Mouse (Mus musculus) embryonic facial prominence, embryonic 15.5 days (tissue): ENCODE measurements at regions not wholly inside any gene's neighbourhood (a gene's known extent, or its start where the extent isn't known, plus 50 kb on each side); places are given as distances from the start of the nearest gene placed in this dataset.

Experiments used
- ATAC-seq: fragments of 200-750 bp; cut with Nextera tagmentation; 2 replicates; pipeline ENCODE4 v1.8.0; 2017; ENCODE audit warnings: low read depth, moderate TSS enrichment; ENCODE audit not compliant: insufficient number of reproducible peaks, low FRiP score, low TSS enrichment
- H3K27ac ChIP-seq: fragments of 300-500 bp; sonication (generic); replicated peaks from 2 replicates; pipeline ENCODE4 v1.5.1; 2015; ENCODE audit warnings: mild to moderate bottlenecking, inconsistent platforms
- H3K27me3 ChIP-seq: fragments of 300-500 bp; sonication (generic); 2 replicates; pipeline ENCODE4 v1.6.1; 2015; ENCODE audit warnings: inconsistent platforms
- H3K36me3 ChIP-seq: fragments of 300-500 bp; sonication (generic); 2 replicates; pipeline ENCODE4 v1.6.1; 2015; ENCODE audit warnings: mild to moderate bottlenecking, inconsistent platforms
- H3K4me1 ChIP-seq: fragments of 300-500 bp; sonication (generic); 2 replicates; pipeline ENCODE4 v1.6.1; 2015; ENCODE audit warnings: inconsistent platforms
- H3K4me2 ChIP-seq: fragments of 300-500 bp; sonication (generic); replicated peaks from 2 replicates; pipeline ENCODE4 v1.6.1; 2015; ENCODE audit warnings: mild to moderate bottlenecking, inconsistent platforms
- H3K4me3 ChIP-seq: fragments of 300-500 bp; sonication (generic); replicated peaks from 2 replicates; pipeline ENCODE4 v1.5.1; 2015; ENCODE audit warnings: mild to moderate bottlenecking, inconsistent platforms
- H3K9ac ChIP-seq: fragments of 300-500 bp; sonication (generic); 2 replicates; pipeline ENCODE4 v1.6.1; 2015; ENCODE audit warnings: inconsistent platforms
- H3K9me3 ChIP-seq: fragments of 300-500 bp; sonication (generic); replicated peaks from 2 replicates; pipeline ENCODE4 v1.6.1; 2016; ENCODE audit warnings: inconsistent platforms
- WGBS: fragments of 180-500 bp; shearing (Covaris S2); methylation state at CpG from one replicate; pipeline ENCODE4 v1.1.7; 2015; 5-methylcytosine and 5-hydroxymethylcytosine counted together

GRCm38 (mm10) chr16:51911109-51911765, 119.8 kb upstream of the Cblb start:
- 55% methylated on average over 6 of the region's 6 CpGs for WGBS
- no peak for ATAC-seq

DNA sequence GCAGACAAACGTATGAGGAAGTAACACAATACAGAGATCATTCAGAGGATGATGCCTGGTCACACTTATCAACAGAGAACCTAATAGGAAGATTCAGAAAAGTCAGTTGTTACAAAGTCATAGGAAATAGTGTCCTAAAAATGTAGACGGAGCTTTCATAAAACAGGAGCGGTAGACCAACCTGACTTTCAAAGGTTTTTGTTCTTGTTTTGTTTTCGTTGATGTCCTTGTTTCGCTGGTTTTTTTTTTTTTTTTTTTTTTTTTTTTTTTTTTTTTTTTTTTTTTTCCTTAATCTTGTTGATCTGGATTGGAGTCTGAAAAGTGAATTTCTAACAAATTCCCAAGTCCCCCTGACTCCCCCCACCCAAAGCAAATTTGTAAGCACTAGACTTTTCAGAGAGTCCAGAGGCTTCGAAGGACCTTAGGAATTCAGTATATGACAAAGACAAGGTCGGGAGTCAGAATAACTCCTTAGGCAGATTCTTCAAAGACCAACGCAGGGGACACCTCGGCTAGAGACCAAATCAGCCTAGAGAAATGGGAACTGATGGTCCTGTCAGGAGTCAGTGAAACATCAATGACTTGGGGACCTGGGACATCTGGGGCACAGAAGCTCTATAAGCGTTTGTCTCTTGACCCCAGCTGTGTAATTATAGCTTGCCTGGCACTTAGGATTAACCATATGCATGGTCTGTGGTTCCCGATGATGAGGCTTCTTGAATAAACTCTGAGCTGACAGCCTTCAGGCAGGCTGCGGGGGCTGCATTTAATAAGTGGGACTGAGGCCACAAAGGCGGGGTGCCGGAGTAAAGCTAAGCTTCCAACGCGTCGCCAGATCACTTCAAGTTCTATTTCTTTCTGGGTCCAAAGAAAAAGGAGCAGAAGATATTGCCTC, 115.7 kb upstream of the Cblb start:
- Histone ChIP-seq H3K9me3 (no peaks in the 10 kb centered on the region), H3K4me3 (no peak overlapping the region), H3K4me1 (peaks cover 15% of the 10 kb centered on the region), H3K27me3 (no peaks in the 10 kb centered on the region), H3K36me3 (no peaks in the 10 kb centered on the region), H3K27ac (no peak overlapping the region; the same call in 1 of the 2 replicates), H3K4me2 (no peak overlapping the region; the same call in 1 of the 2 replicates), H3K9ac (no peak overlapping the region)
- WGBS = 32% methylated on average over 17 of the region's 17 CpGs
- peak; percentile 63; the same call in 1 of the 2 replicates for ATAC-seq

More at GRCm38 (mm10) chr16:51911109-51911765, 119.8 kb upstream of the Cblb start:
- Histone ChIP-seq H3K9ac (no peak overlapping the region), H3K27me3 (no peaks in the 10 kb centered on the region), H3K27ac (no peak overlapping the region), H3K4me1 (peaks cover 9% of the 10 kb centered on the region; the same call in 1 of the 2 replicates), H3K36me3 (no peaks in the 10 kb centered on the region), H3K4me3 (no peak overlapping the region), H3K4me2 (no peak overlapping the region), H3K9me3 (no peaks in the 10 kb centered on the region)

DNA sequence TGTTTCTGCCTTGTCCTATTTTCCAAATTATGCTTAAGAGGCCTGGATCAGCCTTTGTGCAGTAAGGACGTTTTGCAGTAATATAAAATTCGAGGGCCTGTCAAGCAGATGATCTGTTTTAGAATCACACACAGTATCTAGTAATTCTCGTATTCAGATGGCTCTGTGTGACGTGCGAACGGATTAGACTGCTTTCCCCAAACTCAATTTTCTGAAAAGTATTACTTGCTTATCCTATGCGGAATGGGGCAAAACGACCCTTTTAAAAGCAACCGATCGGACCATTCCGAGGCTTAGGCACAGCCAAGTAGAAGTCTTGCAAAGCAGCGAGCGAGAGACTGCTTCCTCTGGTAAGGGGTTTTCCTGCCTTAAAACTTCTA, 115.1 kb upstream of the Cblb start:
- Histone ChIP-seq H3K9ac (no peak overlapping the region), H3K9me3 (no peaks in the 10 kb centered on the region), H3K4me2 (no peak overlapping the region; the same call in 1 of the 2 replicates), H3K4me1 (peaks cover 15% of the 10 kb centered on the region), H3K36me3 (no peaks in the 10 kb centered on the region), H3K4me3 (no peak overlapping the region), H3K27ac (no peak overlapping the region; the same call in 1 of the 2 replicates), H3K27me3 (no peaks in the 10 kb centered on the region)
- 45% methylated on average over 13 of the region's 13 CpGs for WGBS
- ATAC-seq = no peak

- H3K27me3 ChIP-seq = no peaks in the 10 kb centered on the region
- WGBS = 36% methylated on average over 5 of the region's 5 CpGs
- H3K4me2 ChIP-seq = no peak overlapping the region; the same call in 1 of the 2 replicates
- H3K4me3 ChIP-seq = no peak overlapping the region
- H3K36me3 ChIP-seq = no peaks in the 10 kb centered on the region
- H3K9ac ChIP-seq = no peak overlapping the region
- ATAC-seq = no peak
- peaks cover 15% of the 10 kb centered on the region for H3K4me1 ChIP-seq
- no peaks in the 10 kb centered on the region for H3K9me3 ChIP-seq
- H3K27ac ChIP-seq = no peak overlapping the region
Observed at GRCm38 (mm10) chr16:51916337-51916736, 114.7 kb upstream of the Cblb start.

- ATAC-seq = no peak
- 67% methylated on average over 3 of the region's 3 CpGs for WGBS
Observed at GRCm38 (mm10) chr16:51916820-51917219, 114.2 kb upstream of the Cblb start.

DNA sequence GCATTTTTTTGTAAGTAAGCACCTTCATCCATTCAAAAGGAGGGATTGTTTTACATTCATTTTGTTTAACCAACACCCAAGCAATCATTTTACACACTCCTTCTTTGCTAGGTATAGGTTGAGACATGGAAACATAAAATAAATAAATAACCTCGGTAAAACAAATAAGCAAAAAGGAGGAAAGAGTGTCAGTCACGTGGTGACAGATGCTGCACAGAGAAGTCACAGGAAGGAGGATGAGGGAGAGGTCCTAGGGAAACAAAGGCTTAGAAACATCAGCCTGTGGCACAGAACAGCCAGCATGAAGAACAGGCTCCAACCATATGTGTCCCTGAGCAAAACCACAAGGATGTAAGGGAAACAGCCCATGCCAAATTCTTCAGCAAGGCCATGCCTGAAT, 113.5 kb upstream of the Cblb start:
- no peak for ATAC-seq
- 12% methylated on average over 2 of the region's 2 CpGs for WGBS

More at GRCm38 (mm10) chr16:51916820-51917219, 114.2 kb upstream of the Cblb start:
- peaks cover 15% of the 10 kb centered on the region for H3K4me1 ChIP-seq
- H3K36me3 ChIP-seq = no peaks in the 10 kb centered on the region
- no peak overlapping the region for H3K27ac ChIP-seq
- no peaks in the 10 kb centered on the region for H3K27me3 ChIP-seq
- no peak overlapping the region for H3K9ac ChIP-seq
- H3K4me2 ChIP-seq = no peak overlapping the region
- H3K4me3 ChIP-seq = no peak overlapping the region
- no peaks in the 10 kb centered on the region for H3K9me3 ChIP-seq

DNA sequence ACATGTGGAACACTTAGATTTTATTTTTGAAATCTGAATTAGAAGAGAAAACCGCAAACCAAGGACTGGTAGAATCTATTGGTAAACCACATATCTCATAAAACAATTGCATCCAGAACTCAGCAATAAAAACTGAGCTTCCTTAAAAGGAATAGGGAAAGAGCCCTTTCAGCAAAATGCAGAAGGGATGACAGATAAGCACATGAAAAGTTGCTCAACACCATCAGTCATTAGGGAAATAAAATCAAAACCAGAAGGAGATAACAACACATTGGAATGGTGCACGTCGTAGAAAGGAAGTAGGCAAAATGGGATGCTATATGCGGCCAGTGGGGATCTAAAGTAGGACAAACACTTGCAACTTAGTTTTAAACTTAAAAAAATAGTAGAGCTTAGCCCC, 110.0 kb upstream of the Cblb start:
- no peak overlapping the region for H3K4me3 ChIP-seq
- peaks cover 7% of the 10 kb centered on the region for H3K4me1 ChIP-seq
- no peak overlapping the region for H3K27ac ChIP-seq
- no peak overlapping the region for H3K4me2 ChIP-seq
- no peak overlapping the region for H3K9ac ChIP-seq
- no peak for ATAC-seq
- H3K36me3 ChIP-seq = no peaks in the 10 kb centered on the region
- H3K27me3 ChIP-seq = no peaks in the 10 kb centered on the region
- WGBS = 74% methylated on average over 4 of the region's 4 CpGs
- H3K9me3 ChIP-seq = no peaks in the 10 kb centered on the region

More for the DNA sequence above, 113.5 kb upstream of the Cblb start:
- no peak overlapping the region for H3K4me3 ChIP-seq
- H3K4me2 ChIP-seq = no peak overlapping the region
- H3K36me3 ChIP-seq = no peaks in the 10 kb centered on the region
- no peak overlapping the region for H3K9ac ChIP-seq
- no peak overlapping the region for H3K27ac ChIP-seq
- no peaks in the 10 kb centered on the region for H3K27me3 ChIP-seq
- H3K9me3 ChIP-seq = no peaks in the 10 kb centered on the region
- H3K4me1 ChIP-seq = peaks cover 15% of the 10 kb centered on the region

- H3K9ac ChIP-seq = no peak overlapping the region
- peaks cover 2% of the 10 kb centered on the region; the same call in 1 of the 2 replicates for H3K4me1 ChIP-seq
- WGBS = 68% methylated on average over 3 of the region's 3 CpGs
- H3K4me3 ChIP-seq = no peak overlapping the region
- H3K4me2 ChIP-seq = no peak overlapping the region
- H3K36me3 ChIP-seq = no peaks in the 10 kb centered on the region
- no peak for ATAC-seq
- no peaks in the 10 kb centered on the region for H3K9me3 ChIP-seq
- H3K27ac ChIP-seq = no peak overlapping the region
- H3K27me3 ChIP-seq = no peaks in the 10 kb centered on the region
Observed at GRCm38 (mm10) chr16:51922589-51922988, 108.4 kb upstream of the Cblb start.

- 80% methylated on average over 3 of the region's 3 CpGs for WGBS
- no peak for ATAC-seq
- no peaks in the 10 kb centered on the region for H3K4me1 ChIP-seq
- no peaks in the 10 kb centered on the region for H3K36me3 ChIP-seq
- no peaks in the 10 kb centered on the region for H3K27me3 ChIP-seq
- no peak overlapping the region for H3K4me3 ChIP-seq
- no peak overlapping the region for H3K9ac ChIP-seq
- no peak overlapping the region for H3K27ac ChIP-seq
- no peaks in the 10 kb centered on the region for H3K9me3 ChIP-seq
- H3K4me2 ChIP-seq = no peak overlapping the region
Observed at GRCm38 (mm10) chr16:51925639-51926038, 105.4 kb upstream of the Cblb start.

DNA sequence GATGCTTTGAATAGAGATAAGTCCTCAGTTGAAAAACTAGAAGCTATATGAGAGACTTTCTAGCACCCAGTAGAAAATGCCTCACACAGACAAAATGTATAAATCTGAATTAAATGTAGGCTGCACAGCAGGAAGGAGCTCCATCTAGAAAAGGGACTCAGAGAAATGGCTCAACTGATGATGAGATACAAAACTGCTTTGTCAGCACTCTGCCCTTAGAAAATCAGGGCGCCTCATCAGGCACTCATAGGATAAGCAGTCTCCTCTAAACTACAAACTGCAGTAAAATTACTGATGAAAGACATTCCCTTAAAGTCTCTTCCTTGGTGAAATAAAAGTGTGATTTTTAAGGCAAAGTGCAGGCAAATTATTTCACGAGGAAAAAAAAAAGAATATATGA, 97.9 kb upstream of the Cblb start:
- no peak overlapping the region for H3K4me3 ChIP-seq
- no peaks in the 10 kb centered on the region for H3K9me3 ChIP-seq
- H3K27ac ChIP-seq = no peak overlapping the region
- no peak overlapping the region for H3K4me2 ChIP-seq
- no peaks in the 10 kb centered on the region for H3K36me3 ChIP-seq
- H3K27me3 ChIP-seq = no peaks in the 10 kb centered on the region
- no peaks in the 10 kb centered on the region for H3K4me1 ChIP-seq
- no peak for ATAC-seq
- no peak overlapping the region for H3K9ac ChIP-seq
- 81% methylated on average over 2 of the region's 2 CpGs for WGBS

DNA sequence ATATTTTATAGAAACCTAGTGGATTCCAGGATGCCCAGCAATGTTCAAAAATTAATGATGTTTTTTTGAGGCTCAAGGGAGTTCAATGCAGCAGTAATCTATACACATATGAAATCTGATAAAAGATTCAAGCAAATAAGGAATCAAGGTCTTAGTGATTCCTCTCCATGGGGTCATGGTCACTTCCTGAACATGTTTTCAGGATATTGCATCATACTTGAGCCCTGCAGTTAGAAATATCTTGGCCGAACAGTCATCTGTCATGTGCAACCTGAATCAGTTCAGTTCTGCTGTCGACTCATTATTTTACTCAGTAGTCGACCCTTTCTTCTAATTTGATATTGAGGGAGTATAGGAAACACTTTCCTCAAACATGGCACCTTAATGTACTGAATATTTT, 97.1 kb upstream of the Cblb start:
- Histone ChIP-seq H3K36me3 (no peaks in the 10 kb centered on the region), H3K4me3 (no peak overlapping the region), H3K9me3 (no peaks in the 10 kb centered on the region), H3K4me1 (no peaks in the 10 kb centered on the region), H3K4me2 (no peak overlapping the region), H3K27ac (no peak overlapping the region), H3K27me3 (no peaks in the 10 kb centered on the region), H3K9ac (no peak overlapping the region)
- ATAC-seq = no peak
- whole genome bisulfite sequencing = 82% methylated on average over 3 of the region's 3 CpGs
